ENCODE assay signal across 20 mouse cellular contexts in the genomic region with DNA sequence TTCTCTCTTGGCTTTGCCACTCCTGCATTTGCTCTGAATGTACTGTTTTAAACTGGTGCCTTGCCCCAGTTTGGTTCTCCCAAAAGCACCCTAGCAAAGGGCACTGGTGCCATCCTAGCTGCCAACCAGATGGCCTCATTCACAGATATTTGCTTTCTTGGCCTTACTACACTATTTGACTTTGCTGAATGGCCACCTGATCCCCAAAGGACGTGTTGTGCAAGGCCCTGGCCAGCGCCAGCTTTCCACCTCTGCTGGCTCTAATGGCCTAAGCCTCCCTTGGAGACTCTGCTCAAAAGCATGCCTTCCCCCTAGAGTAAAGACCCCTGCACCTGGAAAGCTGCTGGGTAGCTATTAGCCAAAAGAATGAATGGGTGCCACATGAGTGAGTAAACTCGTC.
DNase-seq lines count a peak whose midpoint lies in the region; ATAC-seq and TF ChIP-seq lines count a peak whose summit lies in the region.
"Had no signal": no experiment of that assay in that cellular context is flagged by ENCODE, and none has a peak within 500 bp of the region (broad histone marks: within the 10 kb centered on the region; RNA-seq: fewer than 3 reads in every experiment).

No protein-coding gene starts in this region.

- no peak overlapping the region for H3K27ac ChIP-seq in heart, embryonic 12.5 days (ENCODE audit: poor library complexity, severe bottlenecking)
- H3K27ac ChIP-seq in lung, postnatal 0 days (ENCODE audit: low read length) = no peak overlapping the region
- H3K27ac ChIP-seq: forebrain, embryonic 13.5 days; hindbrain, embryonic 13.5 days; limb, embryonic 15.5 days; macrophage; midbrain, embryonic 10.5 days had no signal

- no peaks in the 10 kb centered on the region for H3K36me3 ChIP-seq in heart, embryonic 12.5 days
- no peaks in the 10 kb centered on the region for H3K36me3 ChIP-seq in lung, postnatal 0 days (ENCODE audit: insufficient read depth, low read length)
- H3K36me3 ChIP-seq: G1E; hindbrain, embryonic 13.5 days; limb, embryonic 15.5 days; midbrain, embryonic 10.5 days had no signal

- DNase-seq in adrenal gland, postnatal 14 days = peak; percentile 77
- DNase-seq in adrenal gland, postnatal 4 days (ENCODE audit: low spot score in 2 of 2) = no peak
- peak; percentile 51 to 60 for DNase-seq in heart, adult 18-20 months
- DNase-seq in adrenal gland, postnatal 25 days = peak; percentile 45
- DNase-seq in lung, postnatal 0 days (ENCODE audit: low spot score) = peak; percentile 31
- DNase-seq in thymus, adult 18-20 months = no peak
- no peak for DNase-seq in layer of hippocampus, postnatal 36 days
- DNase-seq: heart, postnatal 10 days; kidney, adult 2 months; kidney, postnatal 10 days; right cerebral cortex, postnatal 4 days; thymus, postnatal 14 days had no signal

- TF ChIP-seq CTCF in lung, postnatal 0 days (IDR thresholded peaks at IDR 0.05) = no peak

- H3K4me3 ChIP-seq in heart, embryonic 12.5 days = no peak overlapping the region
- H3K4me3 ChIP-seq in lung, postnatal 0 days (ENCODE audit: low read depth, low read length) = no peak overlapping the region
- H3K4me3 ChIP-seq: forebrain, embryonic 13.5 days; hindbrain, embryonic 13.5 days; limb, embryonic 15.5 days; midbrain, embryonic 10.5 days had no signal

- peaks cover 8% of the 10 kb centered on the region; the same call in 1 of the 2 replicates for H3K4me1 ChIP-seq in heart, embryonic 12.5 days (replicated peaks)
- no peaks in the 10 kb centered on the region for H3K4me1 ChIP-seq in lung, postnatal 0 days (ENCODE audit: insufficient read depth, low read depth, low read length)
- H3K4me1 ChIP-seq: forebrain, embryonic 13.5 days; limb, embryonic 15.5 days had no signal

- no peak overlapping the region for H3K9ac ChIP-seq in heart, embryonic 12.5 days
- no peak overlapping the region for H3K9ac ChIP-seq in lung, postnatal 0 days (replicated peaks; ENCODE audit: low read depth)
- H3K9ac ChIP-seq: forebrain, embryonic 13.5 days; hindbrain, embryonic 13.5 days; limb, embryonic 15.5 days had no signal

- no peak for TF ChIP-seq EP300 in lung, postnatal 0 days (IDR thresholded peaks at IDR 0.05)

- 67% methylated on average over 3 of the region's 3 CpGs for WGBS in heart, embryonic 12.5 days
- WGBS in lung, postnatal 0 days = 44% methylated on average over 3 of the region's 3 CpGs

- no peak overlapping the region for H3K4me2 ChIP-seq in heart, embryonic 12.5 days
- no peak overlapping the region for H3K4me2 ChIP-seq in lung, postnatal 0 days (replicated peaks; ENCODE audit: low read depth, low read length)
- H3K4me2 ChIP-seq: forebrain, embryonic 13.5 days; hindbrain, embryonic 13.5 days; limb, embryonic 15.5 days had no signal

- no peak for ATAC-seq in heart, embryonic 12.5 days (ENCODE audit: insufficient number of reproducible peaks, low FRiP score)
- no peak for ATAC-seq in lung, postnatal 0 days
- ATAC-seq: forebrain, embryonic 13.5 days; inflammation-experienced regulatory T-cells, adult 6 months had no signal

- H3K9me3 ChIP-seq in heart, embryonic 12.5 days (replicated peaks) = no peaks in the 10 kb centered on the region
- no peaks in the 10 kb centered on the region for H3K9me3 ChIP-seq in lung, postnatal 0 days (ENCODE audit: low read length)
- H3K9me3 ChIP-seq: forebrain, embryonic 13.5 days; hindbrain, embryonic 13.5 days; limb, embryonic 15.5 days; midbrain, embryonic 10.5 days had no signal

- peaks cover 9% of the 10 kb centered on the region; the same call in 1 of the 2 replicates for H3K27me3 ChIP-seq in heart, embryonic 12.5 days (replicated peaks)
- H3K27me3 ChIP-seq in lung, postnatal 0 days (replicated peaks; ENCODE audit: insufficient read depth, low read length) = no peaks in the 10 kb centered on the region
- H3K27me3 ChIP-seq: forebrain, embryonic 13.5 days; hindbrain, embryonic 13.5 days; limb, embryonic 15.5 days had no signal

Comparison
In these comparisons a context has a peak if more than half of its experiments do, and no peak if none do; other contexts are left out.
1. DNase-seq: peak in adrenal gland, postnatal 14 days (single experiment), heart, adult 18-20 months (2 of 2), adrenal gland, postnatal 25 days (single experiment) and lung, postnatal 0 days (single experiment); none in adrenal gland, postnatal 4 days (0 of 2), thymus, adult 18-20 months (0 of 2) and layer of hippocampus, postnatal 36 days (0 of 2).